Mouse (Mus musculus): ENCODE data around the gene Mrps11. TPM values are rescaled to one million over a fixed set of nuclear protein-coding genes. Genes with fewer than 3 reads are reported as not detected.

Mrps11 gene
- total and polyA plus RNA-seq, 3 experiments: 24.4 to 56.9 (median 50.4) TPM

- Histone ChIP-seq H3K27me3 (ENCODE audit: insufficient read depth, low read length) (peaks cover 11% of the 10 kb centered on the region), H3K4me1 (ENCODE audit: insufficient read depth, low read depth, low read length) (no peaks in the 10 kb centered on the region), H3K36me3 (replicated peaks) (no peaks in the 10 kb centered on the region), H3K9me3 (replicated peaks) (no peaks in the 10 kb centered on the region), H3K4me3 (ENCODE audit: low read depth, low read length) (no peak overlapping the region)
- TF ChIP-seq GATA2 (IDR thresholded peaks at IDR 0.05; ENCODE audit: borderline replicate concordance, low read depth, low read length) (no peak), TAL1 (conservative IDR thresholded peaks at IDR 0.05; ENCODE audit: low read depth, low read length) (no peak), GATA1 (IDR thresholded peaks at IDR 0.05; ENCODE audit: borderline replicate concordance, low read length) (no peak), CTCF (IDR thresholded peaks at IDR 0.05; ENCODE audit: low read depth, low read length) (no peak), POLR2AphosphoS5 (IDR thresholded peaks at IDR 0.05; ENCODE audit: insufficient replicate concordance, low read depth, low read length) (no peak)
- ATAC-seq (ENCODE audit: extremely low read depth, insufficient number of reproducible peaks, low FRiP score, poor library complexity, severe bottlenecking): no peak
- no peak for DNase-seq (ENCODE audit: low spot score)
Measured at GRCm38 (mm10) chr7:78752961-78753360, 30.0 kb upstream of the Mrps11 start.

GRCm38 (mm10) chr7:78753752-78754457 lies 29.0 kb upstream of the Mrps11 start:
- peaks cover 14% of the 10 kb centered on the region for H3K27me3 ChIP-seq (ENCODE audit: insufficient read depth, low read length)
- no peak overlapping the region for H3K4me3 ChIP-seq (ENCODE audit: low read depth, low read length)

GRCm38 (mm10) chr7:78754458-78755000 lies 28.4 kb upstream of the Mrps11 start:
- Histone ChIP-seq H3K36me3 (replicated peaks) (no peaks in the 10 kb centered on the region), H3K4me1 (ENCODE audit: insufficient read depth, low read depth, low read length) (no peaks in the 10 kb centered on the region), H3K4me3 (ENCODE audit: low read depth, low read length) (no peak overlapping the region), H3K27me3 (ENCODE audit: insufficient read depth, low read length) (peaks cover 16% of the 10 kb centered on the region), H3K9me3 (replicated peaks) (no peaks in the 10 kb centered on the region)
- ATAC-seq (ENCODE audit: extremely low read depth, insufficient number of reproducible peaks, low FRiP score, poor library complexity, severe bottlenecking): no peak
- no peak for DNase-seq (ENCODE audit: low spot score)
- no peak for TF ChIP-seq GATA2 (IDR thresholded peaks at IDR 0.05; ENCODE audit: borderline replicate concordance, low read depth, low read length)

More at GRCm38 (mm10) chr7:78753752-78754457, 29.0 kb upstream of the Mrps11 start:
- no peak for ATAC-seq (ENCODE audit: extremely low read depth, insufficient number of reproducible peaks, low FRiP score, poor library complexity, severe bottlenecking)
- H3K36me3 ChIP-seq (replicated peaks): no peaks in the 10 kb centered on the region
- no peak for DNase-seq (ENCODE audit: low spot score)
- no peaks in the 10 kb centered on the region for H3K4me1 ChIP-seq (ENCODE audit: insufficient read depth, low read depth, low read length)
- TF ChIP-seq CTCF (IDR thresholded peaks at IDR 0.05; ENCODE audit: low read depth, low read length) (no peak), TAL1 (conservative IDR thresholded peaks at IDR 0.05; ENCODE audit: low read depth, low read length) (no peak), POLR2AphosphoS5 (IDR thresholded peaks at IDR 0.05; ENCODE audit: insufficient replicate concordance, low read depth, low read length) (no peak), GATA2 (IDR thresholded peaks at IDR 0.05; ENCODE audit: borderline replicate concordance, low read depth, low read length) (no peak), GATA1 (IDR thresholded peaks at IDR 0.05; ENCODE audit: borderline replicate concordance, low read length) (no peak)
- H3K9me3 ChIP-seq (replicated peaks): no peaks in the 10 kb centered on the region

GRCm38 (mm10) chr7:78763801-78764200 lies 19.1 kb upstream of the Mrps11 start:
- Histone ChIP-seq H3K36me3 (replicated peaks) (no peaks in the 10 kb centered on the region), H3K4me1 (ENCODE audit: insufficient read depth, low read depth, low read length) (0 out of 2 replicates have a peak, but pooled peaks cover 2% of the 10 kb centered on the region), H3K4me3 (ENCODE audit: low read depth, low read length) (no peak overlapping the region), H3K9me3 (replicated peaks) (no peaks in the 10 kb centered on the region), H3K27me3 (ENCODE audit: insufficient read depth, low read length) (peaks cover 11% of the 10 kb centered on the region)
- ATAC-seq (ENCODE audit: extremely low read depth, insufficient number of reproducible peaks, low FRiP score, poor library complexity, severe bottlenecking): no peak
- no peak for DNase-seq (ENCODE audit: low spot score)
- TF ChIP-seq GATA1 (IDR thresholded peaks at IDR 0.05; ENCODE audit: borderline replicate concordance, low read length) (no peak), POLR2AphosphoS5 (IDR thresholded peaks at IDR 0.05; ENCODE audit: insufficient replicate concordance, low read depth, low read length) (no peak), CTCF (IDR thresholded peaks at IDR 0.05; ENCODE audit: low read depth, low read length) (no peak), TAL1 (conservative IDR thresholded peaks at IDR 0.05; ENCODE audit: low read depth, low read length) (no peak), GATA2 (IDR thresholded peaks at IDR 0.05; ENCODE audit: borderline replicate concordance, low read depth, low read length) (no peak)

GRCm38 (mm10) chr7:78765215-78765631 lies 17.7 kb upstream of the Mrps11 start:
- no peak overlapping the region for H3K4me3 ChIP-seq (ENCODE audit: low read depth, low read length)
- H3K9me3 ChIP-seq (replicated peaks): no peaks in the 10 kb centered on the region
- peaks cover 7% of the 10 kb centered on the region for H3K27me3 ChIP-seq (ENCODE audit: insufficient read depth, low read length)
- H3K36me3 ChIP-seq (replicated peaks): no peaks in the 10 kb centered on the region
- no peak for ATAC-seq (ENCODE audit: extremely low read depth, insufficient number of reproducible peaks, low FRiP score, poor library complexity, severe bottlenecking)
- H3K4me1 ChIP-seq (ENCODE audit: insufficient read depth, low read depth, low read length): 0 out of 2 replicates have a peak, but pooled peaks cover 2% of the 10 kb centered on the region
- DNase-seq (ENCODE audit: low spot score): no peak
- TF ChIP-seq GATA2 (IDR thresholded peaks at IDR 0.05; ENCODE audit: borderline replicate concordance, low read depth, low read length) (no peak), TAL1 (conservative IDR thresholded peaks at IDR 0.05; ENCODE audit: low read depth, low read length) (no peak), GATA1 (IDR thresholded peaks at IDR 0.05; ENCODE audit: borderline replicate concordance, low read length) (no peak), CTCF (IDR thresholded peaks at IDR 0.05; ENCODE audit: low read depth, low read length) (no peak), POLR2AphosphoS5 (IDR thresholded peaks at IDR 0.05; ENCODE audit: insufficient replicate concordance, low read depth, low read length) (no peak)

- no peaks in the 10 kb centered on the region for H3K9me3 ChIP-seq (replicated peaks)
- peaks cover 7% of the 10 kb centered on the region for H3K27me3 ChIP-seq (ENCODE audit: insufficient read depth, low read length)
- 0 out of 2 replicates have a peak, but pooled peaks cover 2% of the 10 kb centered on the region for H3K4me1 ChIP-seq (ENCODE audit: insufficient read depth, low read depth, low read length)
- DNase-seq (ENCODE audit: low spot score) (no peak), ATAC-seq (ENCODE audit: extremely low read depth, insufficient number of reproducible peaks, low FRiP score, poor library complexity, severe bottlenecking) (no peak)
- no peaks in the 10 kb centered on the region for H3K36me3 ChIP-seq (replicated peaks)
- TF ChIP-seq TAL1 (conservative IDR thresholded peaks at IDR 0.05; ENCODE audit: low read depth, low read length): no peak
- TF ChIP-seq CTCF (IDR thresholded peaks at IDR 0.05; ENCODE audit: low read depth, low read length): peak; percentile 63; the same call in 1 of the 2 replicates
- no peak overlapping the region for H3K4me3 ChIP-seq (ENCODE audit: low read depth, low read length)
Measured at GRCm38 (mm10) chr7:78766019-78766683, 16.8 kb upstream of the Mrps11 start.

Data from G1E (cell line).